ENCODE assay signal across 19 mouse cellular contexts in genomic region chr1:194793226-194793924, GRCm38 (mm10).
DNase-seq lines count a peak whose midpoint lies in the region; ATAC-seq and TF ChIP-seq lines count a peak whose summit lies in the region.
"Had no signal": no experiment of that assay in that cellular context is flagged by ENCODE, and none has a peak within 500 bp of the region (broad histone marks: within the 10 kb centered on the region; RNA-seq: fewer than 3 reads in every experiment).

No protein-coding gene starts in this region.

- TF ChIP-seq CTCF in brain, embryonic 14.5 days (IDR thresholded peaks at IDR 0.05; ENCODE audit: borderline replicate concordance, extremely low read depth, insufficient read depth, insufficient read length) = no peak

- no peak overlapping the region for H3K4me3 ChIP-seq in heart, embryonic 10.5 days
- H3K4me3 ChIP-seq in hindbrain, embryonic 13.5 days = no peak overlapping the region
- no peak overlapping the region for H3K4me3 ChIP-seq in midbrain, embryonic 15.5 days
- H3K4me3 ChIP-seq: heart, embryonic 15.5 days; intestine, embryonic 15.5 days; liver, embryonic 15.5 days; megakaryocyte, embryonic 14.5 days had no signal

- no peak overlapping the region for H3K9ac ChIP-seq in hindbrain, embryonic 13.5 days
- no peak overlapping the region for H3K9ac ChIP-seq in midbrain, embryonic 15.5 days
- H3K9ac ChIP-seq: heart, embryonic 15.5 days; intestine, embryonic 15.5 days; liver, embryonic 15.5 days had no signal

- peak; percentile 78 for DNase-seq in heart, adult 11 months
- no peak for DNase-seq in heart, embryonic 10.5 days (ENCODE audit: low spot score)
- DNase-seq in brain, embryonic 14.5 days (ENCODE audit: low read depth) = peak; percentile 71
- DNase-seq in layer of hippocampus, postnatal 36 days = no peak
- no peak for DNase-seq in heart, postnatal 10 days
- DNase-seq in heart, postnatal 14 days = no peak
- DNase-seq: adrenal gland, adult 2 months; cerebellum, adult 2 months; kidney, postnatal 4 days; left cerebral cortex, postnatal 4 days; lung, postnatal 10 days; thymus, postnatal 36 days had no signal

- H3K27ac ChIP-seq in heart, embryonic 10.5 days = no peak overlapping the region
- no peak overlapping the region for H3K27ac ChIP-seq in hindbrain, embryonic 13.5 days
- no peak overlapping the region for H3K27ac ChIP-seq in midbrain, embryonic 15.5 days
- H3K27ac ChIP-seq: heart, embryonic 15.5 days; intestine, embryonic 15.5 days; liver, embryonic 15.5 days had no signal

- H3K4me2 ChIP-seq in hindbrain, embryonic 13.5 days = no peak overlapping the region
- no peak overlapping the region for H3K4me2 ChIP-seq in midbrain, embryonic 15.5 days
- H3K4me2 ChIP-seq: heart, embryonic 15.5 days; intestine, embryonic 15.5 days; liver, embryonic 15.5 days had no signal

- H3K27me3 ChIP-seq in heart, embryonic 10.5 days (ENCODE audit: insufficient read depth, poor library complexity, severe bottlenecking) = peaks cover 51% of the 10 kb centered on the region
- no peaks in the 10 kb centered on the region for H3K27me3 ChIP-seq in hindbrain, embryonic 13.5 days
- no peaks in the 10 kb centered on the region for H3K27me3 ChIP-seq in midbrain, embryonic 15.5 days (replicated peaks)
- H3K27me3 ChIP-seq: heart, embryonic 15.5 days; intestine, embryonic 15.5 days; liver, embryonic 15.5 days; megakaryocyte, embryonic 14.5 days had no signal

- no peaks in the 10 kb centered on the region for H3K4me1 ChIP-seq in heart, embryonic 10.5 days
- peaks cover 10% of the 10 kb centered on the region for H3K4me1 ChIP-seq in hindbrain, embryonic 13.5 days (replicated peaks)
- no peaks in the 10 kb centered on the region for H3K4me1 ChIP-seq in midbrain, embryonic 15.5 days
- H3K4me1 ChIP-seq: heart, embryonic 15.5 days; intestine, embryonic 15.5 days; megakaryocyte, embryonic 14.5 days had no signal

- peak; percentile 78; the same call in 1 of the 2 replicates for ATAC-seq in hindbrain, embryonic 13.5 days (ENCODE audit: low FRiP score)
- peak; percentile 54; the same call in 1 of the 2 replicates for ATAC-seq in midbrain, embryonic 15.5 days (replicated peaks)
- ATAC-seq: intestine, embryonic 15.5 days had no signal

- intact Hi-C loops in heart, postnatal 10 days (cut with DNase I) = no loop called here
- intact Hi-C loops in heart, postnatal 14 days (cut with DNase I) = no loop called here

- H3K36me3 ChIP-seq in heart, embryonic 10.5 days = peaks cover 41% of the 10 kb centered on the region
- peaks cover 96% of the 10 kb centered on the region for H3K36me3 ChIP-seq in hindbrain, embryonic 13.5 days
- peaks cover 29% of the 10 kb centered on the region; the same call in 1 of the 2 replicates for H3K36me3 ChIP-seq in midbrain, embryonic 15.5 days (replicated peaks)
- H3K36me3 ChIP-seq: G1E; intestine, embryonic 15.5 days had no signal

- TF ChIP-seq POLR2A in brain, embryonic 14.5 days (IDR thresholded peaks at IDR 0.05; ENCODE audit: borderline replicate concordance, extremely low read depth, insufficient read depth, insufficient read length, poor library complexity, severe bottlenecking) = no peak

- H3K9me3 ChIP-seq in heart, embryonic 10.5 days = no peaks in the 10 kb centered on the region
- no peaks in the 10 kb centered on the region for H3K9me3 ChIP-seq in hindbrain, embryonic 13.5 days
- H3K9me3 ChIP-seq in midbrain, embryonic 15.5 days = no peaks in the 10 kb centered on the region
- H3K9me3 ChIP-seq: G1E; heart, embryonic 15.5 days; intestine, embryonic 15.5 days; liver, embryonic 15.5 days; megakaryocyte, embryonic 14.5 days had no signal

- WGBS in heart, embryonic 10.5 days = 80% methylated on average over 8 of the region's 8 CpGs
- 74% methylated on average over 8 of the region's 8 CpGs for WGBS in hindbrain, embryonic 13.5 days
- WGBS in midbrain, embryonic 15.5 days = 64% methylated on average over 8 of the region's 8 CpGs

Comparison
In these comparisons a context has a peak if more than half of its experiments do, and no peak if none do; other contexts are left out.
1. DNase-seq: peak in heart, adult 11 months (single experiment) and brain, embryonic 14.5 days (single experiment); none in heart, embryonic 10.5 days (single experiment), layer of hippocampus, postnatal 36 days (0 of 2), heart, postnatal 10 days (0 of 2) and heart, postnatal 14 days (0 of 2).